Mouse (Mus musculus): ENCODE results near the gene Gm15080.
"Not testable (repeated sequence)": the region's sequence is repeated elsewhere in the genome, so short reads cannot be mapped to it uniquely, and the experiment has no call there.

The Gm15080 gene

DNA sequence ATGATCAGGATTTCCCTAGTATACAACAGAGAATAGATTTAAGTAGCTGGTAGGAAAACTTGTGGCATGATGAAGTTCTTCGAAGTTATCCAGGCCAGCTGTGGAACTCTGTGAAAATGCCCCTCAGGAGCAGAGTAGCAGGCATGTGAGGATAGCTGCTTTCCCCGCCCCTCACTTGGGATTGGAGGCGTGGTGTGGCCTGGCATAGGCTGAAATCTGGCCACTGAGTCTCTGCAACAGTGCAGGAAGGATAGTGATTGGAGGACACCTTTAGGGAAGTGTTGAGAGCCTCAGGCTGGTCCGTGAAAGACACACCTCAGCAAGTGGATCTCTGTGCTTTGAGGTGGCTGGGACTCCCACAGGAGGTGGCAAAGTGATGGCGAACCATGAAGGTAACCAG lies at the start of gene Gm15080:
TSS of gene Gm15080 (plus strand) at position 301 of the 400 bp plus-strand sequence.
- DNase-seq (ENCODE audit: low read depth, low spot score), result not testable (repeated sequence)
